Mouse (Mus musculus) myocyte (in vitro differentiated cells): ENCODE results near the gene Echdc2. TPM values are rescaled to one million over a fixed set of nuclear protein-coding genes. Genes with fewer than 3 reads are reported as not detected.
"Not testable (repeated sequence)": the region's sequence is repeated elsewhere in the genome, so short reads cannot be mapped to it uniquely, and the experiment has no call there.

ENCODE experiments used
- H3K27me3 ChIP-seq: one replicate; pipeline ENCODE4 v1.6.1; 2011; ENCODE audit not compliant: control insufficient read depth, insufficient read depth, insufficient read length
- H3K36me3 ChIP-seq: one replicate; pipeline ENCODE4 v1.6.1; 2011; ENCODE audit not compliant: control insufficient read depth, insufficient read depth
- H3K4me2 ChIP-seq: one replicate; pipeline ENCODE4 v1.6.1; 2011; ENCODE audit warnings: low read depth, control low read depth
- H3K4me3 ChIP-seq: one replicate; pipeline ENCODE4 v1.5.1; 2011; ENCODE audit warnings: mild to moderate bottlenecking, control low read depth, moderate library complexity
- H3K79me2 ChIP-seq: one replicate; pipeline ENCODE4 v1.6.1; 2011; ENCODE audit not compliant: control insufficient read depth, insufficient read depth
- H3ac ChIP-seq: one replicate; pipeline ENCODE4 v1.6.1; 2011; ENCODE audit not compliant: control insufficient read depth, insufficient read length
- CEBPB ChIP-seq: IDR thresholded peaks from 2 replicates; pipeline ENCODE4 v1.6.1; 2011; ENCODE audit warnings: mild to moderate bottlenecking, moderate library complexity; ENCODE audit not compliant: poor library complexity, insufficient read depth, severe bottlenecking
- E2F4 ChIP-seq: IDR thresholded peaks from one replicate; pipeline ENCODE4 v1.6.1; 2011; ENCODE audit warnings: mild to moderate bottlenecking, control low read depth, moderate library complexity; ENCODE audit not compliant: insufficient read depth
- MAX ChIP-seq: IDR thresholded peaks from one replicate; pipeline ENCODE4 v1.6.1; 2011; ENCODE audit warnings: low read depth, mild to moderate bottlenecking, control low read depth
- MYOD1 ChIP-seq, 3 experiments: IDR thresholded peaks; one replicate each; pipeline ENCODE4 v1.6.1; 2011; ENCODE audit warnings: control low read depth in 2 of 3, low read depth in 2 of 3, mild to moderate bottlenecking in 2 of 3, moderate library complexity in 1 of 3; ENCODE audit not compliant: insufficient read length in 2 of 3, control insufficient read depth in 1 of 3
- MYOG ChIP-seq, 3 experiments: IDR thresholded peaks; one replicate each; pipeline ENCODE4 v1.6.1; 2011; ENCODE audit warnings: control low read depth in 2 of 3, low read depth in 2 of 3, mild to moderate bottlenecking in 2 of 3; ENCODE audit not compliant: insufficient read length in 2 of 3, control insufficient read depth in 1 of 3, insufficient read depth in 1 of 3
- POLR2A ChIP-seq: IDR thresholded peaks from one replicate; pipeline ENCODE4 v1.6.1; 2011; ENCODE audit warnings: low read depth, mild to moderate bottlenecking, control low read depth, moderate library complexity; ENCODE audit not compliant: insufficient read length
- POLR2AphosphoS2 ChIP-seq: IDR thresholded peaks from one replicate; pipeline ENCODE4 v1.6.1; 2011; ENCODE audit warnings: low read depth, control low read depth; ENCODE audit not compliant: insufficient read length
- REST ChIP-seq: IDR thresholded peaks from one replicate; pipeline ENCODE4 v1.6.1; 2011; ENCODE audit warnings: mild to moderate bottlenecking, control low read depth, moderate library complexity; ENCODE audit not compliant: insufficient read depth, insufficient read length
- SRF ChIP-seq: IDR thresholded peaks from one replicate; pipeline ENCODE4 v1.6.1; 2011; ENCODE audit warnings: low read depth; ENCODE audit not compliant: control insufficient read depth, insufficient read length
- TCF12 ChIP-seq: IDR thresholded peaks from one replicate; pipeline ENCODE4 v1.6.1; 2011; ENCODE audit warnings: mild to moderate bottlenecking, control low read depth; ENCODE audit not compliant: poor library complexity, insufficient read depth, severe bottlenecking
- TCF3 ChIP-seq: IDR thresholded peaks from one replicate; pipeline ENCODE4 v1.6.1; 2011; ENCODE audit warnings: low read depth, control low read depth; ENCODE audit not compliant: insufficient read length
- USF1 ChIP-seq: IDR thresholded peaks from one replicate; pipeline ENCODE4 v1.6.1; 2011; ENCODE audit warnings: low read depth, mild to moderate bottlenecking, control low read depth, moderate library complexity
- polyA plus RNA-seq: library from polyadenylated mRNA; unstranded; fragments of >200 nt; fragmentation: generic; extraction: Trizol; gene quantifications from one replicate; pipeline ENCODE4 v1.2.1, GENCODE M21; 2012; ENCODE audit warnings: missing spikeins

Gene Echdc2
- polyA plus RNA-seq, 1 experiment: 8.6 TPM

GRCm38 (mm10) chr4:108126260-108126659, 39.0 kb upstream of the Echdc2 start:
- Histone ChIP-seq H3K27me3 (no peaks in the 10 kb centered on the region), H3K79me2 (no peaks in the 10 kb centered on the region), H3K36me3 (no peaks in the 10 kb centered on the region), H3K4me3 (no peak overlapping the region), H3ac (no peak overlapping the region), H3K4me2 (no peak overlapping the region)
- TF ChIP-seq CEBPB (no peak), MYOD1 (IDR thresholded peaks at IDR 0.05; ENCODE audit: control insufficient read depth in 1 of 3, insufficient read length in 2 of 3, low read depth in 2 of 3) (no peak), SRF (no peak)

DNA sequence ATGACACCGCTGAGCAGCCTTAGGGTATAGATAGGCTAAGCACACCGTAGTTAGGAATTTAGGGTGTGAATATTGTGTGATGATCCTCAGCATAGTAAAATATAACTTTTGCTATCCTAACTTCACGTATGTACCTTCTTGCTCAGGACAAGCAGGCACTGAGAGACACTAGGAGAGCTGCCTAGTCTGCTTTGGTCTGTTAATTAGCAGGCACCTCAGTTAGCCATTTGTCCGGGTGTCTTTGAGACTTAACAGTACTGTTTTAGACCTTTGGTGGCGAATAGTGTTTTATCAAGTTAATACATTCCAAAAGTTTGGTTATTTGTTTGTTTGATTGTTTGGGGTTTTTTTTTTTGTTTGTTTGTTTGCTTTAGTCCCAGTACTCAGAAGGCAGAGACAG, 37.7 kb upstream of the Echdc2 start:
- H3K4me2 ChIP-seq: no peak overlapping the region

GRCm38 (mm10) chr4:108128339-108128738, 36.9 kb upstream of the Echdc2 start:
- TF ChIP-seq TCF3: no peak
- TF ChIP-seq MAX: no peak
- TF ChIP-seq TCF12: no peak
- TF ChIP-seq POLR2A: no peak
- no peak for TF ChIP-seq E2F4
- TF ChIP-seq USF1: no peak
- no peak for TF ChIP-seq SRF
- no peak for TF ChIP-seq POLR2AphosphoS2
- TF ChIP-seq MYOG (IDR thresholded peaks at IDR 0.05; ENCODE audit: control insufficient read depth in 1 of 3, insufficient read depth in 1 of 3, insufficient read length in 2 of 3, low read depth in 2 of 3): no peak
- TF ChIP-seq MYOD1 (IDR thresholded peaks at IDR 0.05; ENCODE audit: control insufficient read depth in 1 of 3, insufficient read length in 2 of 3, low read depth in 2 of 3): no peak
- TF ChIP-seq CEBPB: no peak
- no peak for TF ChIP-seq REST
- Histone ChIP-seq H3K27me3 (no peaks in the 10 kb centered on the region), H3K79me2 (no peaks in the 10 kb centered on the region), H3ac (no peak overlapping the region), H3K4me3 (no peak overlapping the region), H3K36me3 (no peaks in the 10 kb centered on the region), H3K4me2 (no peak overlapping the region)

More for the DNA sequence above, 37.7 kb upstream of the Echdc2 start:
- Histone ChIP-seq H3K36me3 (no peaks in the 10 kb centered on the region), H3K79me2 (no peaks in the 10 kb centered on the region), H3K27me3 (no peaks in the 10 kb centered on the region), H3K4me3 (no peak overlapping the region), H3ac (no peak overlapping the region)
- TF ChIP-seq USF1 (no peak), E2F4 (no peak), REST (no peak), SRF (no peak), MYOD1 (IDR thresholded peaks at IDR 0.05; ENCODE audit: control insufficient read depth in 1 of 3, insufficient read length in 2 of 3, low read depth in 2 of 3) (no peak), MAX (no peak), CEBPB (no peak), TCF3 (no peak)

GRCm38 (mm10) chr4:108130452-108130851, 34.8 kb upstream of the Echdc2 start:
- H3K4me3 ChIP-seq: no peak overlapping the region
- H3K27me3 ChIP-seq: no peaks in the 10 kb centered on the region
- H3K79me2 ChIP-seq: no peaks in the 10 kb centered on the region
- no peak overlapping the region for H3ac ChIP-seq
- TF ChIP-seq MYOG (IDR thresholded peaks at IDR 0.05; ENCODE audit: control insufficient read depth in 1 of 3, insufficient read depth in 1 of 3, insufficient read length in 2 of 3, low read depth in 2 of 3) (no peak), MYOD1 (IDR thresholded peaks at IDR 0.05; ENCODE audit: control insufficient read depth in 1 of 3, insufficient read length in 2 of 3, low read depth in 2 of 3) (no peak), REST (no peak), SRF (no peak), TCF12 (no peak), TCF3 (no peak)
- no peak overlapping the region for H3K4me2 ChIP-seq
- H3K36me3 ChIP-seq: no peaks in the 10 kb centered on the region

DNA sequence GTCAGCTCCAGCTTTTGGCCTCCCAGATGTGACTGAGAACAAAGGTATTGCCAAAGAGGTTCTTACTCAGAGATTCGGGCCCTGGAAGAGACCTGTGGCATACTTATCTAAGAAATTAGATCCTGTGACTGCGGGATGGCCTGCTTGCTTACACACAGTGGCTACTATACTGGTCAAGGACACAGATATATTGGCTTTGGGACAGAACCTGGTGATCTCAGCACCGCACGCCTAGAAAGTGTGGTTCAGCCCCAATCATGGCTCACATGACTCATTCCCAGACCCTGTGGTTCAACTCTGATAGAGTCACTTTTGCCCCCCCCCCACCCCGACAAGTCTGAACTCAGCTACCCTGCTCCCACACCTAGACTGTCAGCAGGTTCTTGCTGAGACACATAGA, 28.3 kb upstream of the Echdc2 start:
- TF ChIP-seq USF1 (no peak), REST (no peak), POLR2AphosphoS2 (no peak), TCF3 (no peak), TCF12 (no peak), MYOG (IDR thresholded peaks at IDR 0.05; ENCODE audit: control insufficient read depth in 1 of 3, insufficient read depth in 1 of 3, insufficient read length in 2 of 3, low read depth in 2 of 3) (no peak), SRF (no peak), POLR2A (no peak), MYOD1 (IDR thresholded peaks at IDR 0.05; ENCODE audit: control insufficient read depth in 1 of 3, insufficient read length in 2 of 3, low read depth in 2 of 3) (no peak), MAX (no peak), CEBPB (no peak), E2F4 (no peak)
- no peaks in the 10 kb centered on the region for H3K36me3 ChIP-seq
- H3ac ChIP-seq: no peak overlapping the region
- H3K4me3 ChIP-seq: no peak overlapping the region
- H3K4me2 ChIP-seq: no peak overlapping the region
- H3K27me3 ChIP-seq: no peaks in the 10 kb centered on the region
- H3K79me2 ChIP-seq: no peaks in the 10 kb centered on the region

DNA sequence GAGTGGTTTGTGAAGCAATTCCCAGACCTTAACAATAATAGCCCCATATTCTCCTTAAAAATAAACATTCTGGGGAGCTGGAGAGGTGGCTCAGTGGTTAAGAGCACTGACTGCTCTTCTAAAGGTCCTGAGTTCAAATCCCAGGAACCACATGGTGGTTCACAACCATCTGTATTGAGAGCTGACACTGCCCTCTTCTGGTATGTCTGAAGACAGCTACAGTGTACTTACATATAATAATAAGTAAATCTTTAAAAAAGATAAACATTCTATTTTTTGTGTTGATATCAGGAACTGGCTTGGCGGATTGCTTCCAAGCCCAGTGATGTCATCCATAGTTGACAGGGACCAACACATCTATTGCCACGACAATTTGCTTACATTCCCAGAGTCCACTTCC, 22.1 kb upstream of the Echdc2 start:
- H3K27me3 ChIP-seq, H3K4me2 ChIP-seq, H3K4me3 ChIP-seq, H3K36me3 ChIP-seq, H3ac ChIP-seq, H3K79me2 ChIP-seq: not testable (repeated sequence)
